Mouse (Mus musculus) lung, embryonic 14.5 days (tissue): ENCODE data around the gene Cplx1. TPM values are rescaled to one million over a fixed set of nuclear protein-coding genes. Genes with fewer than 3 reads are reported as not detected.

Experiments
- ATAC-seq: fragments of 200-750 bp; cut with Nextera tagmentation; 2 replicates; pipeline ENCODE4 v1.8.0; 2017; ENCODE audit warnings: mild to moderate bottlenecking, moderate TSS enrichment, moderate library complexity; ENCODE audit not compliant: insufficient read depth
- DNase-seq: peaks from one replicate; pipeline ENCODE4 v3.0.0-alpha.2; 2015
- H3K27ac ChIP-seq: fragments of 300-500 bp; sonication (generic); 2 replicates; pipeline ENCODE4 v1.5.1; 2014; ENCODE audit warnings: low read depth, mild to moderate bottlenecking, moderate library complexity
- H3K27me3 ChIP-seq: fragments of 300-500 bp; sonication (generic); 2 replicates; pipeline ENCODE4 v1.6.1; 2014; ENCODE audit warnings: low read length, control low read depth; ENCODE audit not compliant: insufficient read depth
- H3K36me3 ChIP-seq: fragments of 300-500 bp; sonication (generic); 2 replicates; pipeline ENCODE4 v1.6.1; 2014; ENCODE audit warnings: control low read depth; ENCODE audit not compliant: insufficient read depth
- H3K4me1 ChIP-seq: fragments of 300-500 bp; sonication (generic); 2 replicates; pipeline ENCODE4 v1.6.1; 2014; ENCODE audit warnings: antibody characterized with exemption, control low read depth; ENCODE audit not compliant: insufficient read depth
- H3K4me2 ChIP-seq: fragments of 300-500 bp; sonication (generic); 2 replicates; pipeline ENCODE4 v1.6.1; 2014; ENCODE audit warnings: mild to moderate bottlenecking
- H3K4me3 ChIP-seq: fragments of 300-500 bp; sonication (generic); 2 replicates; pipeline ENCODE4 v1.5.1; 2014; ENCODE audit warnings: low read depth, low read length
- H3K9ac ChIP-seq: fragments of 300-500 bp; sonication (generic); 2 replicates; pipeline ENCODE4 v1.6.1; 2014
- H3K9me3 ChIP-seq: fragments of 300-500 bp; sonication (generic); 2 replicates; pipeline ENCODE4 v1.6.1; 2016; ENCODE audit warnings: low read depth, low read length, control low read depth
- CTCF ChIP-seq: IDR thresholded peaks from 2 replicates; pipeline ENCODE4 v1.5.1; 2016; ENCODE audit warnings: antibody characterized with exemption, low read depth
- WGBS: fragments of 180-500 bp; shearing (Covaris S2); extraction: QIAGEN DNeasy Blood & Tissue Kit; methylation state at CpG from one replicate; pipeline ENCODE4 v1.1.7; 2014; 5-methylcytosine and 5-hydroxymethylcytosine counted together
- polyA plus RNA-seq: library from polyadenylated mRNA; unstranded; fragments of >200 nt; fragmentation: Nextera tagmentation; extraction: Ambion mirVana; gene quantifications from 2 replicates; pipeline ENCODE4 v1.2.1, GENCODE M21; 2014

Cplx1 gene
- 0.24 and 0.54 TPM in 2 replicates for polyA plus RNA-seq

- H3K4me2 ChIP-seq = peak within 1 kb of the TSS; percentile 55
- H3K9me3 ChIP-seq = no peaks in the 10 kb centered on the region
- no peak within 1 kb of the TSS for H3K27ac ChIP-seq
- no peak for TF ChIP-seq CTCF
- ATAC-seq (peak; percentile 85), DNase-seq (peak; percentile 89)
- H3K4me3 ChIP-seq = peak within 1 kb of the TSS; percentile 29
- H3K9ac ChIP-seq = no peak within 1 kb of the TSS
- WGBS = under 1% methylated on average over 54 of the region's 56 CpGs
- H3K4me1 ChIP-seq = no peaks in the 10 kb centered on the region
- peaks cover 28% of the 10 kb centered on the region for H3K27me3 ChIP-seq
- no peaks in the 10 kb centered on the region for H3K36me3 ChIP-seq
These were observed at the start of gene Cplx1 for GRCm38 (mm10) chr5:108549489-108550206. TSS of gene Cplx1 (minus strand) at chr5:108550024.

- ATAC-seq = no peak
- Histone ChIP-seq H3K9me3 (no peaks in the 10 kb centered on the region), H3K36me3 (peaks cover 80% of the 10 kb centered on the region), H3K27ac (no peak overlapping the region), H3K4me1 (no peaks in the 10 kb centered on the region), H3K27me3 (no peaks in the 10 kb centered on the region), H3K4me3 (no peak overlapping the region), H3K9ac (no peak overlapping the region), H3K4me2 (no peak overlapping the region)
- WGBS = 86% methylated on average over 3 of the region's 3 CpGs
- TF ChIP-seq CTCF = no peak
- DNase-seq = no peak
These were observed 31.6 kb upstream of the Cplx1 start for GRCm38 (mm10) chr5:108581361-108581891.

- no peak for ATAC-seq
- H3K27me3 ChIP-seq = no peaks in the 10 kb centered on the region
- H3K9ac ChIP-seq = no peak overlapping the region
- H3K4me1 ChIP-seq = no peaks in the 10 kb centered on the region
- H3K4me2 ChIP-seq = no peak overlapping the region
- peaks cover 92% of the 10 kb centered on the region for H3K36me3 ChIP-seq
- WGBS = 86% methylated on average over 6 of the region's 6 CpGs
- no peak overlapping the region for H3K4me3 ChIP-seq
- H3K27ac ChIP-seq = no peak overlapping the region
- no peak for DNase-seq
- TF ChIP-seq CTCF = no peak
- H3K9me3 ChIP-seq = no peaks in the 10 kb centered on the region
These were observed 23.2 kb upstream of the Cplx1 start for GRCm38 (mm10) chr5:108573054-108573453.

GRCm38 (mm10) chr5:108570991-108571390 is 21.2 kb upstream of the Cplx1 start:
- no peak overlapping the region for H3K4me2 ChIP-seq
- peaks cover 87% of the 10 kb centered on the region for H3K36me3 ChIP-seq
- no peak for DNase-seq
- H3K27me3 ChIP-seq = no peaks in the 10 kb centered on the region
- no peaks in the 10 kb centered on the region for H3K4me1 ChIP-seq
- no peak overlapping the region for H3K9ac ChIP-seq
- WGBS = 82% methylated on average over 1 of the region's 1 CpGs
- H3K27ac ChIP-seq = no peak overlapping the region
- no peaks in the 10 kb centered on the region for H3K9me3 ChIP-seq
- ATAC-seq = no peak
- H3K4me3 ChIP-seq = no peak overlapping the region
- TF ChIP-seq CTCF = no peak

DNA sequence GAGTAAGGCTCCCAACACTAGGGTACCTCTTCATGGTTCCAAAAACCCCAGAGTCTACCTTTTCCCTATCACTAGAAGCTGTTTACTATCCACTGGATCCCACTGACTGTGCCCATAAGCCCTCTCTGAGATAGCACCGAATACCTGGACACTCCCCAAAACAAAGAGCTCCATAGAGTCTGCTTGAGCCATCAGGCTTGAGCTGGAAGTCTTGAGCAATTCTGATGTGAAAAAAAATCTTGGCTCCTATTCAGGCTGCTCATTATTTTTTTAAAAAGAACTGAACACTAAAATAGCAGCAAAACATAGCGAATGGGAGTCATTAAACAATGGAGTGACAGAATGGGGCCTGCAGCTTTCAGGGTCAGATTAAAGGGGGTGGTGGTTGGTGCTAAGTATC is 17.3 kb upstream of the Cplx1 start:
- Histone ChIP-seq H3K36me3 (peaks cover 55% of the 10 kb centered on the region), H3K27ac (no peak overlapping the region), H3K9me3 (no peaks in the 10 kb centered on the region), H3K4me2 (no peak overlapping the region), H3K4me3 (no peak overlapping the region), H3K9ac (no peak overlapping the region), H3K27me3 (no peaks in the 10 kb centered on the region), H3K4me1 (no peaks in the 10 kb centered on the region)
- no peak for TF ChIP-seq CTCF
- no peak for ATAC-seq
- peak; percentile 32 for DNase-seq
- 87% methylated on average over 2 of the region's 2 CpGs for WGBS

DNA sequence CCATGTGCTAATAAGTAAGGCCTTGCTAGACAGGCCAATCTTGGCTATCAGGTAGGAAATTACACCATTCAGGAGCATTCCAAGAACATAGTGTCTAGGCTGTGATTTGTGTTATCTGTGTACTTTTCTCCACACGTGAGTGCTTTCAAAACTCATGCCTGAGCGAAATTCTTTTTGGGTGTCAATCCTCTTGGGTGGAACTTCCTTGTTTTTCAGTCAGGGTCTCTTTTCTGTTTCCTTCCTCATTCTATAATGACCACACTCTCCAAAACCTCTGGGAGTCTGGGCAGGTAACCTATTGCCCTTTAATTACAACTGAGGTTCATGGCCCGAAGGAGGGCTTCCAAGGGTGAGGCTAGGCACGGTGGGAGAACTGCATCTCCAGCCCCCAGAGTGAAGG is 16.7 kb upstream of the Cplx1 start:
- no peaks in the 10 kb centered on the region for H3K4me1 ChIP-seq
- TF ChIP-seq CTCF = no peak
- no peaks in the 10 kb centered on the region for H3K27me3 ChIP-seq
- ATAC-seq = no peak
- H3K4me2 ChIP-seq = no peak overlapping the region
- peaks cover 50% of the 10 kb centered on the region for H3K36me3 ChIP-seq
- no peak overlapping the region for H3K9ac ChIP-seq
- no peak overlapping the region for H3K4me3 ChIP-seq
- H3K27ac ChIP-seq = no peak overlapping the region
- WGBS = 80% methylated on average over 4 of the region's 4 CpGs
- no peaks in the 10 kb centered on the region for H3K9me3 ChIP-seq
- DNase-seq = no peak

DNA sequence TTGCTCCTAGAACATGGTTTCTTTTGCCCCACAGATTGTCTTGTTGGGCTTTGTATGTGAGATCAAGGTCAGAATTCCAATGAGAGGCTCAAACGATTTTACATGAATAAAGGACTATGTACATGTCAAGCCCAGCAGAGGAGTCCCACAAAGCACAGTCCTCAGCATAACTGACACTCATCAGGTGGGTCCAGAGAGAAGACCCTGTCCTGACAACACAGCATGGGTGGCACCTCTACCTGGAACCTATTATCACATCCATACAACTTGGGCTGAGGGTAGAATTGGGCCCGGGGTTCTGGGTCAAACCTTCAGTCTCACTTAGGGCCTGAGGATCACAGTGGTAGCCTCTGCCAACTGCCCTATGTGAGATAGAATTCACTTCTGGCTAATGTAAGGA is 15.6 kb upstream of the Cplx1 start:
- Histone ChIP-seq H3K4me1 (no peaks in the 10 kb centered on the region), H3K9ac (no peak overlapping the region), H3K27ac (no peak overlapping the region), H3K4me3 (no peak overlapping the region), H3K27me3 (no peaks in the 10 kb centered on the region), H3K9me3 (no peaks in the 10 kb centered on the region), H3K36me3 (peaks cover 38% of the 10 kb centered on the region), H3K4me2 (no peak overlapping the region)
- DNase-seq = no peak
- ATAC-seq = no peak
- no peak for TF ChIP-seq CTCF
- WGBS = 88% methylated on average over 2 of the region's 2 CpGs
